Mouse (Mus musculus) skeletal muscle tissue, adult 2 months (tissue): ENCODE measurements around the gene Nrde2.
"Not testable (repeated sequence)": the region's sequence is repeated elsewhere in the genome, so short reads cannot be mapped to it uniquely, and the experiment has no call there.

Experiments used
- DNase-seq: peaks from one replicate; pipeline ENCODE4 v3.0.0-alpha.2; 2012; ENCODE audit warnings: low read depth, low spot score

Gene Nrde2

GRCm38 (mm10) chr12:100159261-100159975 is at the start of gene Nrde2:
Gene Nrde2, minus strand, starts transcription at chr12:100159653.
- peak; percentile 88 for DNase-seq

DNA sequence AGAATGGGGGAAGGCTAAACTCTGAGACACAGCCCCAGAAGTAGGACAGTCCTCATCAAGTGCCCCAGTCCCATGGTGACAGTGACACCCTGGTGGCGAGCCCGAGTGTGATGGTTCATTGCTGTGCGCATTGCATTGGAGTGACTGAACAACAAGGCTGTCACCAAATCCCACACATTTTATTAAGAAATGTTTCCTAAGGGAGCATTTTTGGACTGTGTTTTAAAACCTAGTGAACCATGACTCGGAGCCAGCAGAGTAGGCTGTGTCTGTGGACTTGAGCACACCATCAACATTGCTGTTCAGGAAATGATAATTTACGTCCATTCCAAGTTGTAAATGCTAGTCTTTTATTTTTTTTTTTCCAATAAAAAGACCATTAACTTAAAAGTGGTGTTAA is 47.5 kb upstream of the Nrde2 start:
- no peak for DNase-seq

GRCm38 (mm10) chr12:100206521-100206920 is 47.1 kb upstream of the Nrde2 start:
- no peak for DNase-seq

DNA sequence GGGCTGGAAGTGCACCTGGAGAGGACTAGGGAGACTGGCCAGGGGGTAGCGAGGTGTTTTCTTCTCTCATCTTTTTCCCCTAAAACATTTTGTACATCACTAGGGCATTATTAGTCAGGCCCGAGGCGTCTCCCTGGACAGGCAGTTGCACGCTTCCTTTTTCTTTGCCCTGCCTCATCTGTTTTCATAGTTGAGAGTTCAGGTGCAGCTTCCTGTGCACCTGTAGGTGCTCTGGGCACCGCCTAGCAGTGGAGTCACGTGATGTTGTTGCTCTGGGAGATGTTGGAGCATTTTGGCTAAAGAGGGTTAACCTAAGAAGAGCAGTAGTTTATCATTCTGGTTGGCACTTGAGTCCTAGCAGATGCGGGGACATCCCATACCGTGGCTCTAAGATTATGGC is 45.7 kb upstream of the Nrde2 start:
- no peak for DNase-seq

- DNase-seq, result no peak
These were observed 44.3 kb upstream of the Nrde2 start for GRCm38 (mm10) chr12:100203759-100204158.

- peak; percentile 97 for DNase-seq
These were observed 42.4 kb upstream of the Nrde2 start for GRCm38 (mm10) chr12:100201838-100202237.

DNA sequence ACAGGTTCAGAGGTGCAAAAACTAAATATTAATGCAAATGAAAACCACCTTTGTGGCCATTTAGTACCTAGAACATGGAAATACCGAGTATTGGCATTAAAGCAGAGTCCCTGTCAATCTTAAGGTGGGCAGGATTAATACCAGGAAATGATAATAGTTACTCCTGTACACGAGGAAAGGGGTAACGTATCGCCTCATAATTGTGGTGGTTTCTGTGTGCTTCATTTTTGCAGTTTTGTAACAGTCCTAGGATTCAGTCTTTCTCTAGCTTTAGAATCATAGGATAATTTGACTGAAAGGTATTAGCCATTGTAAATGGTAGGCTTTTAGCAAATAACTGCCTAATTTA is 41.9 kb upstream of the Nrde2 start:
- DNase-seq, result no peak

- DNase-seq, result no peak
These were observed 41.4 kb upstream of the Nrde2 start for GRCm38 (mm10) chr12:100200645-100201362.

DNA sequence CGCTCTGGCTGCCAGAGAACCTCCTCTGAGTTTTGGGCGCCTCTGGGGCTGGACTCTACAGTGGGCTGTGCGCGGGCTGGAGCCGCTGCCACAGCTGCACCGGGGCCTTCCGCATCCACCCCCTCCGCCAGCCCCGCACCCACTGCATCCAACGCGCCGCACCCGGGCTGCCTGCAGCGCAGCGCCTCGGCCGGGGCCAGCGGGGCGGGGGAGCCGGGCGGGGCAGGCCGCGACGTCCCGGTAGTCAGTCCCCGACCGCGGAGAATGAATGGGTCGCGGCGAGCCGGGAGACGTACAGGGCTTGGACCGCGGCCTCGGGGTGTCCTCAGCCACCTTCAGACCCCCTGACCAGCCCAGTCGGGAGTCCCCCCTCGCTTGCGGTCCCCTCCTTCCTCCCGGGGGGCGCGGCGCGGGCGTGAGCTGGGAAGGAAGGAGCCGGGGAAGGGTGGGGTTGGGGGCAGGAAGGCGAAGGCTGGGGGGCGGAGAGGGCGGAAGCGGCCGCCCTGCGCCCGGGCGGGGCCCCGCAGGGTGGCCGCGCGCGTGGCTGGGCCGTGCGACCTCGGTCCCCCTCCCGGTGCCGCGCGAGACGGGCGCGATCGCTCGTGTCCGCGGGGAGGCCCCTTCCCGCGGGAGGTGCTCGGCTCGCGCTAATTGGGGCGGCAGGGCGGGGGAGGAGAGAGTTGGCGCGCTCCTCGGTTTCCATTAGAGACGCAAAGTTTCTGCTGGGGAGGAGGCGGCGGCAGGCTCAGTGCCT is 40.6 kb upstream of the Nrde2 start:
- DNase-seq, result no peak

GRCm38 (mm10) chr12:100198967-100199660 is 39.7 kb upstream of the Nrde2 start, which contains the start of gene Calm1:
Gene Calm1, plus strand, starts transcription at chr12:100199435.
- peak; percentile 97 for DNase-seq

- peak; percentile 69 for DNase-seq
These were observed 37.3 kb upstream of the Nrde2 start for GRCm38 (mm10) chr12:100196786-100197185.

DNA sequence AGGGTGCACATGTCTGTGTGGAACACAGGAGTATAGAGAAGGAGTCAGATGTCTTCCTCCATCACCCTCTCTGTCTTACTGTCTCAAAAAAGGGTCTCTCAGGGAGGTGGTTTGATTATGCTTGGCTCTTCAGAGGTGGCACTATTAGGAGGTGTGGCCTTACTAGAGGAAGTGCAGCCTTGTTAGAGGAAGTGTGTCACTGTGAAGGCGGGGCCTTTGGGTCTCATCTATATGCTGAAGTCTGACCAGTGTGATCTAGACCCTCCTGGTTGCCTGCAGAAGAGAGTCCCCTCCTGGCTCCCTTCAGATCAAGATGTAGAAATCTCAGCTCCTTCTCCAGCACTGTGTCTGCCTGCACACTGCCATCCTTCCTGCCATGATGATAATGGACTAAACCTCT is 34.7 kb upstream of the Nrde2 start:
- no peak for DNase-seq

GRCm38 (mm10) chr12:100190802-100191201 is 31.3 kb upstream of the Nrde2 start:
- no peak for DNase-seq

GRCm38 (mm10) chr12:100187756-100188430 is 28.4 kb upstream of the Nrde2 start:
- no peak for DNase-seq

- peak; percentile 99 for DNase-seq
These were observed 27.7 kb upstream of the Nrde2 start for GRCm38 (mm10) chr12:100187013-100187755.

GRCm38 (mm10) chr12:100186376-100186775 is 26.9 kb upstream of the Nrde2 start:
- DNase-seq, result no peak

DNA sequence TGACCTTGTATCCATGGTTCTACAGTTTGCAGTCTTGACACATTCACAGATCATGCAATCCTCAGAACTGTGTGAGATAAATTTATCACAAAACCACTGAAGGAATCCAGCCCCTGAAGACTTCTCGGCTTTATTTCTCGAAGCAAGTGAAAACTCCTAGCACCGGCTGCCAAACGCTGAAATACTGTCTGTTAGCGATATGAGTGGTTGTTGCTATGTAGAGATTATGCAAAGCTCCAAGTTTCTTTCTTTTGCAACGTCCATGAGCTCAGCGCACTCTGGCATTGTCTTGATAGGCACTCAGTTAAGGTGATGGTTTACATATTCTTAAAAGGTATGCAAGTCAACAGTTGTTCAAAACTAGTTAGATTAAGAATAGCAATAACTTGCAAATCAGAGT is 26.4 kb upstream of the Nrde2 start:
- no peak for DNase-seq

DNA sequence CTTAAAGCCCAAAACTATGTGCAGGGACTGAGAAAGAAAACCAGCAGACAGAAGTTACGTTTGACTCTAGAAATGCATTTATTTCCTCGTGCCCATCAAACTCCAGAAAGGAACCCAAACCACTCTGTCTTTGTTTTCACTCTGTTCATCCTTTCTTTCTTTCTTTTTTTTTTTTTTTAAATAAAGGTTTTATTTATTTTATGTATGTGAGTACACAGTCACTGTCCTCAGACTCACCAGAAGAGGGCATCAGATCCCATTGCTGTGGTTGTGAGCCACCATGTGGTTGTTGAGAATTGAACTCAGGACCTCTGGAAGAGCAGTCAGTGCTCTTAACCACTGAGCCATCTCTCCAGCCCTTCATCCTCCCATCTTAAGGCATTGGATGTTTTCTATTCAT is 25.5 kb upstream of the Nrde2 start:
- not testable (repeated sequence) for DNase-seq

- no peak for DNase-seq
These were observed 24.5 kb upstream of the Nrde2 start for GRCm38 (mm10) chr12:100183970-100184369.

GRCm38 (mm10) chr12:100182676-100183075 is 23.2 kb upstream of the Nrde2 start:
- DNase-seq, result no peak

GRCm38 (mm10) chr12:100180802-100181201 is 21.3 kb upstream of the Nrde2 start:
- DNase-seq, result no peak
